Mouse (Mus musculus): ENCODE results near the gene Gm6614.
A peak's percentile ranks its signal among the peaks of the same experiment; 100 is the strongest.
"Not testable (repeated sequence)": the region's sequence is repeated elsewhere in the genome, so short reads cannot be mapped to it uniquely, and the experiment has no call there.

Gene Gm6614

DNA sequence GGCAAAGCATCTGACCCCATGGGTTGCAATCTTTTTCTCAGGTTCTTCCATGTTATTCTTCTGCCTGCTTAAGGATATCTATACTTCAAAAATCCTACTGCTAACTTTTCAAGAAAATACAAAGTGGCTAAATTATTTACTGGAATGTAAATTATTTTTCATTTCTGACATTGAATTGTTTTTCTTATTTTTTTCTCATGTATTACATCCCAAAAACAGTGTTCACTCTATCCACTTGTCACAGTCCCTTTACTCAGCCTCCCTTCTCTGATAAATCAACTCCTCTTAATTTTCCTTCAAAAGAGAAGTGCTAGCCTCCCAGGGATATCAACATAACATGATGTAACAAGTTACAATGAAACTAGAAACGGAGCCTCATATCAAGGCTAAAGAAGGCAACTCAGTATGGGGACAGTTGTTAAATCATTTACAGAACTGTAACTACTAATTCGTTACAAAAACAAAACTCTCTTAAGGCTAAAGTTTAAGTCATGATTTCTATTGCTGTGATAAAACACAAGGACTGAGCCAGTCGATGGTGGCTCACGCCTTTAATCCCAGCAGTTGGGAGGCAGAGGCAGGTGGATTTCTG, at the start of gene Gm6614:
Gene Gm6614, minus strand, starts transcription at position 51 of the 592 bp plus-strand sequence.
- DNase-seq = no peak

DNA sequence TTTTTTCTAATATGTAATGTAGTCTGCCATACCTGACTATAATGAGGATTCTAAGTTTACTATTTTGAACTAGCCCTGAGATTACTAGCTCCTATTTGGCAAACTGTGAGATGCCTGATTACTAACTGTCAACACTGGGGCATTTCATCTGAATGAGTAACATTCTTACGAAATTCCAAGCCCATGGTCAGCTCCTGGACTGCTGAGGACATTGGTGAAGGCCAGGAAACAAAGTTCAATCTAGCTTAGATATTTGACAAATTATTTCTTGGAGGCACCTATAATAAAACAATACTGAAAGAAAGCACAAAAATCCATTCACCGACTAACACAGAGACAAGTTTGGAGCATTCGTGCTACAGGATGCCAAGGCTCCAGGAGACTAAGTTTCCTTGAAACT, 47.1 kb upstream of the Gm6614 start:
- DNase-seq = not testable (repeated sequence)

DNA sequence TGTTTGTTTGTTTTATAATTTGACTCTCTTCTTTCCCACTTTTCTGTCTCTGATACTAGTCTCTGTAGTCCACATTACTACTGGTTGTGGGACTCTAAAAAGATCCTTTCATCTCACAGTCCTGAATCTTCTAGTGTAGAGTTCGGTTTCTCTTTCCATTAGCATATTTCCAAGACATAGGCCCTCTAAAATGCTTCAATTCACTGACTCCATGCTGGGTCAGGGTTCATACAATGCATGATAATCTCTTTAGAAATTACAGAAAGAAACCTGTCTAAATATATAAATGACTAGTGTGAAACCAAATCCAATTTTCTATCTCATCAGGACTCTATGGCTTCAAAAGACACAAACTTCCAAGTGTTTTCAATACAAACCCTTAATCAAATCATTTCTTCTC, 36.5 kb upstream of the Gm6614 start:
- no peak for DNase-seq

DNA sequence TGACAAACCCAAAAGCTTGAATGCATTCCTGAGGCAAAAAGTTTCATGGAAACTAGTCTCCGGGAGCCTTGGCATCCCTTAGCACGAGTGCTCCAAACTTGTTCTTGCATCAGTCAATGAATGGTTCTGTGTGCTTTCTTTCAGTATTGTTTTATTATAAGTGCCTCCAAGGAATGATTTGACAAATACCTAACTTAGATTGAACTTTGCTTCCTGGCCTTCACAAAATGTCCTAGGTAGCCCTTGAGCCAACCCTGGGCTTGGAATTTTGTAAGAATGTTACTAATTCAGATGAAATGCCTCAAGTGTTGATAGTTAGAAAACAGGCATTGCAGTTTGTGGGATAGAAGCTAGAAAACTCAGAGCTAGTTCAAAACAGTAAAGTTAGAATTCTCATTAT, 34.5 kb upstream of the Gm6614 start:
- no peak for DNase-seq

DNA sequence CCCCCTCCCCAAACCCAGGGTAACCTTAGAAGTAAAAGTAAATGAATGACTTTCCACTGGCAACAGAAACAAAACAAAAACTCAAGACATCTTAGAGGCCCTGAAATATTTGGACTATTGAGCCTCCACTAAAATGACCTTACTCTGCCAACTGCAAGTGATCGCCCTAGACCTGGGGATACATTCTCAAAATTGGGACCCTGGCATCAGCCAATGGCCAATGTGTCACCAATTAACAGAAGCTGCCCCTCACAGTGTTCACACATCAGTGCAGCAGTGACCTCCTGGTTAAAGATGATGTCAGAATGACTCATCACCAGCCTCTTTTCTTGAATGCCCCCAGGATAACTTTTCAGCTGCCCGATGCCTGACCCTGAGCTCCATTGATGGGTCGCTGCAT, 30.7 kb upstream of the Gm6614 start:
- no peak for DNase-seq

DNA sequence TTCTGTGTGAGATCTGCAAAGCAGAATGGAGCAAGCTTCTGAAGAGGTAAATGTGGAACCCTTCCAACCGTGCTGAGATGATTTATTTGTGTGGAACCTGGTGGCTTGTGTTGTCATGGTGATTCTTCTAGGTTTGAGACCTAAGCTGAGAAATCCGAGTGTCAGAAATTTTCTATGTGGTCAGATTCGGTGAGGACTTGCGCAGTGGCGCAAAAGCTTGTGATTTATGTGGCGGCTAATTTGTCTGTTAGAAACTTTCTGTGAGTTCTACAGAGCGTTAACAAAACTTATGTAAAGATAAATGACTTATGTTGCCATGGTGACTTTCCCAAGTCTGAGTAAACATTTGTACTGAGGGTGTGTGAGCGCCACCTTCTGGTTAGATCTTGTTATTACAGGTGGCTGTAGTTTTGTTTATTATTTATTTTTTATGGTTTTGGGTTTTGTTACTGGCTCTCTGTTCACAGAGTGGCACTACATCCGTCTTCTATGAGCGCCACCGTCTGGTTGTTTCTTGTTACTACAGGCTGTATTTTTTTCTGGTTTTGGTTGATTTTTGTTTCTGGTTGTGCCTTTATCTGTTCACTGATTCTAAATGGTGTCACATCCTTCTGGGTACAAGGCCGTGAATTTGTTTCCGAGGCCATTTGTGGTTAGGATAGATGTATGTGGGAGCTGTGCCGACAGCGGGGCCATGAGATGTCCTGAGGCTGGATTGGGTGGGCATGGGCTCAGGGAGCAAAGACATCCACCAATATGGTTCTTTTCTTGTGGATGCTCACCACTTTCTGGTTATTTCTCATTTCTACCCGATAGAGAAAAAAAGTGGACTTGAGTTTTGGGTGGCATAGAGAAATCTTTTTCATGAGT, 29.3 kb upstream of the Gm6614 start:
- peak; percentile 38 to 59 for DNase-seq

DNA sequence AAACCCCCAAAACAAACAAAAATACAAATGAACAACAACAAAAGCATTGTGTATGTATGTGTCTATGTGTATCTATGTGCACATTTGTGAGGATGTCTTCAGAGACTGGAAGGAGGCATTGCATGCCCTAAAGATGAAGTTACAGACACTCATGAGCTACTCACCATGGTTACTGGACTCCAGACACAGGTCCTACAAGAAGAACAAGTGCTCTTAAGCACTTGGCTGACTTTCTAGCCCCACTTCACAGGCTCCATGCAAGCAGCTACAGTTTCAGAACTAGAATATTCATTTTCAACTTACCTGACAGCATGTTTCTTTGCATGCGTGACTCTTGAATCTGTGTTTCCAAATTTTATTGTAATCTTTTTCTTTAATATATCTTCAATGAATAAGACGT, 24.6 kb upstream of the Gm6614 start:
- no peak for DNase-seq

DNA sequence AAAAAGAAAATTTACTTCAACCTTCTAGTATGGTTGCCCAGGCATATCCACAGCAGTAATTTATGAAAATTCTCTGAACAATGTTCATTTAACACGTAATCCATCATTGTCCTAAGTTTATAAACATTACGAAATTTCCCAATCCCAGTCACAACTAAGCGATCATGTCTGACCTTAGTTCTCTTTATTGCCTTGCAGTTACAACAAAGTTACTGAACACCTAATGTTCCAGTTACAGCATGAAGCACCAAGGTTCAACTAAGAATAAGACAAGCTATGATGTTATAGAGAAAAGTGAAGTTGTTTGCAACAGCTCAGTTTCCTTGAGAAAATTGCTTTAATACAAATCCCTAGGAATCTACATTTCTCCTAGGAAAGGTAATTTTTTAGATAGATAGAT, 10.5 kb upstream of the Gm6614 start:
- no peak for DNase-seq

DNA sequence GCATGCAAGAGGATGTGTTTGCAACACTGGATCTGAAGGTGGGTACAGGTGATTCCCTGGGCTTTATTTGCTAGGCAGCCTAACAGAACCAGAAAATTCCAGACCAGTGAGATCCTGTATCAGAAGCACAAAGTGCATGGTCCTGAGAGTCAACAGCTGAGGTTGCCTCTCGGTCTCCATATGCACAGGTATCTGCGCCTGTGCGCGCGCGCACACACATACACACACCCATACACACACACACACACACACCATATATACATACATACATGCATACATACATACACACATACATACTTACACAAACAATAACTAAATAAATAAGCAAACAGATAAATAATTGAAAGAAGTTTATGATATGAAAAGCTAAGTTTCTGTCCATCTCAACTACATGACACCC, 24.4 kb downstream of the Gm6614 start:
- no peak for DNase-seq

DNA sequence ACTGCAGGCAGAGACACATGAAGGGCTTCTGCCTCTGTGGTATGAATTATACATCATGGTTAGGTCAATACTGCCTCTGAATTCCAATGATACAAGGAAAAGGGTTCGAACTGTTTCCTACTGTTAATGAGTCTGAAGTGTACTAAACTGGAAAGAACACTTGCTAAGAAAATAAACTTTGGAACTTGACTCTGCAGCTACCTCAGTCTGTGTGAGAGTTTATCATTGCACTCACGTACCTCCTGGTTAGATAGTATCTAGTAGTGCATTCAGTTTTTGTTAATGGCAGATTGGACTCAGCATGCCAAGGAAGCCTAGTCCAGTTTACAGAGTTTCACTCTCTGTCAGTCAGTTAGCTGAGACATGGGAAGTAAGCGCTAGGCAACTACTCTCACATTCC, 26.6 kb downstream of the Gm6614 start:
- DNase-seq = no peak

DNA sequence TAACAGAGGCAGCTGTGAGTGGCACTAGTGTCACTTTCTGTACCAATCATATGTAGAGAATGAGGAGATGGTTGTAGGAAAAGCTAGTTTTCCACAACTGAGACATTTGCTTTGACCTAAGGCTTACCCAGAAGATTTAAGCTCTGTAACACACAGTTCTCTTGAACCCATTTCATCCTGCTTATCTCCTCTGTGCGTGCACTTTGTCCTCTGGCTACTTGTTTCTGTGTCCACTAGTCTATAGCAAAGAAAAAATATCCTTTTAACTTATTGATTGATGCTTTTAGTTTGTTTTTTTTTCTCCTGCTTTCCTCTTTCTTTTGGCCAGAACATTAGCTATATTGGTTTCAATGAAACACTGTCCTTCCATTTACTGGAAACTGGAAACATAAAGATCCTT, 48.8 kb downstream of the Gm6614 start:
- DNase-seq = no peak

DNA sequence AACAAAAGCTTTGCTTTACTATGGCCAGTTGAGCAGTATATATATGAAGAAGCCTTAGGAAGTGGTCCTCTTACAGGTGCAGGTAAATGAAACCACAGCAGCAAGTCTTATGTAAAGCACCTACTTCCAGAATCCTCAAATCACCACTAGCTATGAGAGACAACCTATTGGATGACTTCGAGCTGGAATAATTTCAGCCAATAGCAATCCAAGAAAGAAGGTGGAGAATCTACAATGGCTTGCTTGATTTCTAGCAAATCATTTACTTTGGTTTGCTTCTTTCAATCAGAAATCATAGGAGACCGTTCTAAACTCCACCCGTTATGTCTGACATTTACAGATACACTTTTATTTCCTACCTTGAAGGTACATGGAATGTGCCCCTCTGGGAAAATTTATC, 49.4 kb downstream of the Gm6614 start:
- no peak for DNase-seq

DNA sequence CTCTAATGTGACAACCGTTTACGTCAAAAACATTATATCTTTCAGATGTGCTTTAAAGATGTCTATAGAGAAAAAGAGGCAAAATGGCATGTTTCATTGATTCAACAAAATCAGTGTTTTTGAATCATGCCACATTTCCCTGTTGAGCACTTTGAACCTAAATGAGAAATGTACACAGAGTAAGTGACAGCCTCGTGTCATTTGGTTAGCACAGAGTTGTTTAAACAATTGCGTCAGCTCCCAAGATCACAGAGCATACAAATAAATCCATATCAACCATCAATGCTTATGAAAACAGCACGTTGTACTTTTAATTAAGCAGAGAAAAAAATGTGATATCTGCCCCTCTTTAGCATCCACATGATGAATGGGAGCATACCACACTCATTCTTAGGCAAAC, 50.7 kb downstream of the Gm6614 start:
- no peak for DNase-seq

DNA sequence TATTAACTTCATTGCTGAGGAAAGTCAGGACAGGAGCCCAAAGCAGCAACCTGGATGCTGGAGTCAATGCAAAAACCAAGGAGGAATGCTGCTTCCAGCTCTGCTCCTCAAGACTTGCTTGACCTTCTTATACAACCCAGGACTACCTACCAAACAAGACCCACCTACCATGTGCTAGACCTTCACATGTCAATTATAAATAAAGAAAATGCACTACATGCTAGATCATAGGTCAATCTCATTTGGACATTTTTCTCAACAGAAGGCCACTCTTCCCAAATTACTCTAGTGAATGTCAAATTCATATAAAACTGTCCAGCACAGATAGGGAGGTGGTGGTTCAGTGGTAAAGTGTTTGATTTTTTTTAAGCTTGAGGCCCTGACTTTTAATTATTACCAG, 64.4 kb downstream of the Gm6614 start, which contains the start of gene Slco1a1:
Gene Slco1a1, minus strand, starts transcription at position 101 of the 400 bp plus-strand sequence.
- no peak for DNase-seq

DNA sequence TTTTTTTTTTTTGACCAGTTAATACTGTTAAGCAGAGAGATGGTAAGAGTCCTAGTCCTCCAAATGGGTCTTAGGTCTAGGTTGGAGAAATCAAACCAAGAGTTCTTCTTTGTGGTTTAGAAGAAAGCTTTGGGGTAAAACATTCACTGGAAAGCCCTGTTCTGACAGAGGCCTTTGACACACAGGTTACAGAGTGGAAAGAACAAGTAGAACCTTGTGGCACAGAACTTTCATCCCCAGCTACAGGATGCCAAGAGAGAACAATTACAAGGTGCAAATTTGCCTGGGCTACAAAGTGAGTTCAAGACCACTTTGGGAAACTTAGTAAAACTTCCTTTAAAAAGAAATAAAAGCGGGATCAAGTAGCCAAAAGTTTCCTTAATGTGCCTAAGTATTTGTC, 70.8 kb downstream of the Gm6614 start:
- no peak for DNase-seq
